Mouse (Mus musculus): ENCODE data around the gene 1700001K19Rik. TPM values are rescaled to one million over a fixed set of nuclear protein-coding genes. Genes with fewer than 3 reads are reported as not detected.

1700001K19Rik gene
- polyA plus RNA-seq (2012; rRNA removed): not detected in 2 replicates

GRCm38 (mm10) chr12:110682561-110683299 lies at the start of gene 1700001K19Rik:
Gene 1700001K19Rik (minus strand): TSS chr12:110682619.
- TF ChIP-seq CTCF (IDR thresholded peaks at IDR 0.05; ENCODE audit: extremely low read depth, insufficient read depth, insufficient read length, insufficient replicate concordance) (no peak), POLR2A (IDR thresholded peaks at IDR 0.05; ENCODE audit: low read depth, low read length) (no peak)
- WGBS: 56% methylated on average over 9 of the region's 9 CpGs
- H3K36me3 ChIP-seq (ENCODE audit: control insufficient read depth, insufficient read depth, low read length): no peaks in the 10 kb centered on the region
- no peaks in the 10 kb centered on the region for H3K27me3 ChIP-seq (ENCODE audit: control insufficient read depth, insufficient read depth, low read length)
- no peak within 1 kb of the TSS for H3K4me3 ChIP-seq (ENCODE audit: extremely low read depth, insufficient read depth, insufficient read length)
- H3K4me1 ChIP-seq (ENCODE audit: control insufficient read depth, insufficient read depth, insufficient read length): no peaks in the 10 kb centered on the region
- no peak for DNase-seq (ENCODE audit: low read depth in 1 of 2, low spot score in 2 of 2)
- no peak within 1 kb of the TSS for H3K27ac ChIP-seq (ENCODE audit: insufficient read depth, low read length)

GRCm38 (mm10) chr12:110726428-110726827 lies 44.0 kb upstream of the 1700001K19Rik start:
- no peak for TF ChIP-seq POLR2A (IDR thresholded peaks at IDR 0.05; ENCODE audit: low read depth, low read length)
- TF ChIP-seq CTCF (IDR thresholded peaks at IDR 0.05; ENCODE audit: extremely low read depth, insufficient read depth, insufficient read length, insufficient replicate concordance): no peak
- 69% methylated on average over 1 of the region's 1 CpGs for WGBS
- no peak overlapping the region for H3K4me3 ChIP-seq (ENCODE audit: extremely low read depth, insufficient read depth, insufficient read length)
- no peak overlapping the region for H3K27ac ChIP-seq (ENCODE audit: insufficient read depth, low read length)
- no peaks in the 10 kb centered on the region for H3K27me3 ChIP-seq (ENCODE audit: control insufficient read depth, insufficient read depth, low read length)
- H3K4me1 ChIP-seq (ENCODE audit: control insufficient read depth, insufficient read depth, insufficient read length): no peaks in the 10 kb centered on the region
- DNase-seq (ENCODE audit: low read depth in 1 of 2, low spot score in 2 of 2): no peak
- H3K36me3 ChIP-seq (ENCODE audit: control insufficient read depth, insufficient read depth, low read length): no peaks in the 10 kb centered on the region

GRCm38 (mm10) chr12:110725489-110725888 lies 43.1 kb upstream of the 1700001K19Rik start:
- 70% methylated on average over 5 of the region's 5 CpGs for WGBS
- no peaks in the 10 kb centered on the region for H3K36me3 ChIP-seq (ENCODE audit: control insufficient read depth, insufficient read depth, low read length)
- no peaks in the 10 kb centered on the region for H3K27me3 ChIP-seq (ENCODE audit: control insufficient read depth, insufficient read depth, low read length)
- no peaks in the 10 kb centered on the region for H3K4me1 ChIP-seq (ENCODE audit: control insufficient read depth, insufficient read depth, insufficient read length)
- no peak for DNase-seq (ENCODE audit: low read depth in 1 of 2, low spot score in 2 of 2)
- H3K27ac ChIP-seq (ENCODE audit: insufficient read depth, low read length): no peak overlapping the region
- TF ChIP-seq CTCF (IDR thresholded peaks at IDR 0.05; ENCODE audit: extremely low read depth, insufficient read depth, insufficient read length, insufficient replicate concordance) (no peak), POLR2A (IDR thresholded peaks at IDR 0.05; ENCODE audit: low read depth, low read length) (no peak)
- H3K4me3 ChIP-seq (ENCODE audit: extremely low read depth, insufficient read depth, insufficient read length): no peak overlapping the region

GRCm38 (mm10) chr12:110725051-110725450 lies 42.6 kb upstream of the 1700001K19Rik start:
- no peaks in the 10 kb centered on the region for H3K4me1 ChIP-seq (ENCODE audit: control insufficient read depth, insufficient read depth, insufficient read length)
- DNase-seq (ENCODE audit: low read depth in 1 of 2, low spot score in 2 of 2): no peak
- no peaks in the 10 kb centered on the region for H3K27me3 ChIP-seq (ENCODE audit: control insufficient read depth, insufficient read depth, low read length)
- H3K36me3 ChIP-seq (ENCODE audit: control insufficient read depth, insufficient read depth, low read length): no peaks in the 10 kb centered on the region
- WGBS: 95% methylated on average over 5 of the region's 5 CpGs
- H3K4me3 ChIP-seq (ENCODE audit: extremely low read depth, insufficient read depth, insufficient read length): no peak overlapping the region
- no peak for TF ChIP-seq CTCF (IDR thresholded peaks at IDR 0.05; ENCODE audit: extremely low read depth, insufficient read depth, insufficient read length, insufficient replicate concordance)
- no peak for TF ChIP-seq POLR2A (IDR thresholded peaks at IDR 0.05; ENCODE audit: low read depth, low read length)
- H3K27ac ChIP-seq (ENCODE audit: insufficient read depth, low read length): no peak overlapping the region

GRCm38 (mm10) chr12:110716004-110716403 lies 33.6 kb upstream of the 1700001K19Rik start:
- no peak for DNase-seq (ENCODE audit: low read depth in 1 of 2, low spot score in 2 of 2)
- Histone ChIP-seq H3K36me3 (ENCODE audit: control insufficient read depth, insufficient read depth, low read length) (no peaks in the 10 kb centered on the region), H3K4me1 (ENCODE audit: control insufficient read depth, insufficient read depth, insufficient read length) (no peaks in the 10 kb centered on the region), H3K27me3 (ENCODE audit: control insufficient read depth, insufficient read depth, low read length) (no peaks in the 10 kb centered on the region), H3K4me3 (ENCODE audit: extremely low read depth, insufficient read depth, insufficient read length) (no peak overlapping the region), H3K27ac (ENCODE audit: insufficient read depth, low read length) (no peak overlapping the region)
- TF ChIP-seq CTCF (IDR thresholded peaks at IDR 0.05; ENCODE audit: extremely low read depth, insufficient read depth, insufficient read length, insufficient replicate concordance) (no peak), POLR2A (IDR thresholded peaks at IDR 0.05; ENCODE audit: low read depth, low read length) (no peak)
- WGBS: 76% methylated on average over 5 of the region's 5 CpGs

GRCm38 (mm10) chr12:110714215-110714614 lies 31.8 kb upstream of the 1700001K19Rik start:
- no peak overlapping the region for H3K4me3 ChIP-seq (ENCODE audit: extremely low read depth, insufficient read depth, insufficient read length)
- no peak for DNase-seq (ENCODE audit: low read depth in 1 of 2, low spot score in 2 of 2)
- H3K27ac ChIP-seq (ENCODE audit: insufficient read depth, low read length): no peak overlapping the region
- H3K27me3 ChIP-seq (ENCODE audit: control insufficient read depth, insufficient read depth, low read length): no peaks in the 10 kb centered on the region
- TF ChIP-seq CTCF (IDR thresholded peaks at IDR 0.05; ENCODE audit: extremely low read depth, insufficient read depth, insufficient read length, insufficient replicate concordance) (no peak), POLR2A (IDR thresholded peaks at IDR 0.05; ENCODE audit: low read depth, low read length) (no peak)
- 44% methylated on average over 6 of the region's 6 CpGs for WGBS
- H3K36me3 ChIP-seq (ENCODE audit: control insufficient read depth, insufficient read depth, low read length): no peaks in the 10 kb centered on the region
- H3K4me1 ChIP-seq (ENCODE audit: control insufficient read depth, insufficient read depth, insufficient read length): no peaks in the 10 kb centered on the region

GRCm38 (mm10) chr12:110713784-110714183 lies 31.4 kb upstream of the 1700001K19Rik start:
- DNase-seq (ENCODE audit: low read depth in 1 of 2, low spot score in 2 of 2): no peak
- Histone ChIP-seq H3K36me3 (ENCODE audit: control insufficient read depth, insufficient read depth, low read length) (no peaks in the 10 kb centered on the region), H3K27ac (ENCODE audit: insufficient read depth, low read length) (no peak overlapping the region), H3K4me1 (ENCODE audit: control insufficient read depth, insufficient read depth, insufficient read length) (no peaks in the 10 kb centered on the region), H3K27me3 (ENCODE audit: control insufficient read depth, insufficient read depth, low read length) (no peaks in the 10 kb centered on the region), H3K4me3 (ENCODE audit: extremely low read depth, insufficient read depth, insufficient read length) (no peak overlapping the region)
- WGBS: 94% methylated on average over 6 of the region's 6 CpGs
- TF ChIP-seq CTCF (IDR thresholded peaks at IDR 0.05; ENCODE audit: extremely low read depth, insufficient read depth, insufficient read length, insufficient replicate concordance) (no peak), POLR2A (IDR thresholded peaks at IDR 0.05; ENCODE audit: low read depth, low read length) (no peak)
